Mouse (Mus musculus) monocyte, adult 59 days (primary cell): ENCODE data around the gene Trim52. TPM values are rescaled to one million over a fixed set of nuclear protein-coding genes. Genes with fewer than 3 reads are reported as not detected.

Source experiments
- total RNA-seq, 2 experiments: library from RNA; stranded (reverse); gene quantifications; one replicate each; pipeline ENCODE4 v1.2.4; 2023

Gene Trim52
- not detected for total RNA-seq

GRCm38 (mm10) chr14:106105980-106106379 is at the start of gene Trim52:
TSS of gene Trim52 (plus strand) at chr14:106106198.

Other genes with a start within 250 kb of the Trim52 start
- 1 to 10 TPM in 1 of 2 experiments, under 1 TPM in 1; 0.91 to 1.2 TPM for gene Spry2, start 209.4 kb upstream of the Trim52 start, total RNA-seq